Mouse (Mus musculus) ES-E14 (cell line): ENCODE data around the gene Insrr.

Experiments
- CHD2 ChIP-seq: IDR thresholded peaks from 2 replicates; pipeline ENCODE4 v1.6.1; 2014; ENCODE audit warnings: mild to moderate bottlenecking, low read depth, low read length, inconsistent platforms
- HCFC1 ChIP-seq: IDR thresholded peaks from 2 replicates; pipeline ENCODE4 v1.6.1; 2012; ENCODE audit warnings: low read length, inconsistent platforms, borderline replicate concordance; ENCODE audit not compliant: insufficient read depth
- MAFK ChIP-seq: IDR thresholded peaks from 2 replicates; pipeline ENCODE4 v1.6.1; 2014; ENCODE audit warnings: mild to moderate bottlenecking, low read depth, low read length, inconsistent platforms; ENCODE audit not compliant: insufficient read depth
- ZC3H11A ChIP-seq: IDR thresholded peaks from 2 replicates; pipeline ENCODE4 v1.6.1; 2012; ENCODE audit warnings: low read depth, mild to moderate bottlenecking, inconsistent platforms, low read length, borderline replicate concordance
- ZNF384 ChIP-seq: IDR thresholded peaks from 2 replicates; pipeline ENCODE4 v1.6.1; 2012; ENCODE audit warnings: low read depth, low read length, inconsistent platforms

- TF ChIP-seq ZNF384 (no peak), CHD2 (no peak), HCFC1 (no peak), ZC3H11A (no peak), MAFK (no peak)
Observed at GRCm38 (mm10) chr3:87763683-87764289, 33.0 kb upstream of the Insrr start.
